Mouse (Mus musculus) ES-CJ7 (cell line): ENCODE results near the gene Nav2.

Source experiments
- DNase-seq: peaks from one replicate; pipeline ENCODE4 v3.0.0; 2011; ENCODE audit warnings: low read depth, low spot score

Gene Nav2

DNA sequence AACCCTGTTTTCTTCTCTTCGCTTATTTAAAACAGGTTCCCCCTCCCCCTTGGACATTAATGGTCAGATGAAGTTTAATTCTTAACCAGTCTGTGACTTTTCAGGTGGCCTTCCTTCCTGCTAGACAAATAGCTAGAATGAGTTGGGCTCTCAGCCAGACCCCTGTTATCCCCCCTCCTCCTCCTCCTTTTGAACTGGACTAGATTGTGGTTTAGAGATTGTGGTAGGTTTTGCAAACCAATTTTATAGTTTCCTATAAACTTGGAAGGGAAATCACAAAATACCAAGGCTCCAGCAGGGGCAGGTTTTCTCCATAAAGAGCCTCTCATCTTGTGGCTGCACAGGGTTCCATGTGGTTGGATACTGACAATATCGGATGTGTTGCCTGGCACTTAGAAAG lies 606.5 kb downstream of the Nav2 start:
- DNase-seq = no peak

GRCm38 (mm10) chr7:49520504-49520903 lies 612.0 kb downstream of the Nav2 start:
- no peak for DNase-seq

DNA sequence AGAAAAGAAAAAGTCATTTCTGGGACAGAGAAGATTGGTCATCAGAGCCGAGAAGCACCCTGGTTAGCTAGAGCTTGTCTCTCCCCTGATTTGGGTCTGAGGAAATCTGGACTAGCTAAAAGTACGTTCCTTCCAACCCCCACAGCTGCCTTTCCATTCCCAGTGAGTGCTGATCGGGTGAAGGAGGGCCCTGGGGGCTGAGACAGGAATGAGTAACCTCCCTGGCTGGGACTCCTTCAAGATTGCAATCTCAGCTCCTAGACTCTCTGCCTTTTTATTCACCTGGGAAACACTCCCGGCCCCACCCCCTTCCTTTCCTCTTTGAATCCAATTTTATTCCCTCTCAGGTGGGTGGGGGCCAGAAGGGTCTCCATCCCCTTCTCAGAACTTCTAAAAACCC lies 612.8 kb downstream of the Nav2 start:
- no peak for DNase-seq

GRCm38 (mm10) chr7:49521976-49522375 lies 613.5 kb downstream of the Nav2 start:
- DNase-seq = no peak

GRCm38 (mm10) chr7:49522411-49523114 lies 614.0 kb downstream of the Nav2 start:
- DNase-seq = peak; percentile 60

GRCm38 (mm10) chr7:49523115-49523445 lies 614.6 kb downstream of the Nav2 start:
- DNase-seq = no peak

- DNase-seq = no peak
These were observed 615.2 kb downstream of the Nav2 start for GRCm38 (mm10) chr7:49523729-49524128.

GRCm38 (mm10) chr7:49525348-49526100 lies 617.0 kb downstream of the Nav2 start:
- DNase-seq = no peak

DNA sequence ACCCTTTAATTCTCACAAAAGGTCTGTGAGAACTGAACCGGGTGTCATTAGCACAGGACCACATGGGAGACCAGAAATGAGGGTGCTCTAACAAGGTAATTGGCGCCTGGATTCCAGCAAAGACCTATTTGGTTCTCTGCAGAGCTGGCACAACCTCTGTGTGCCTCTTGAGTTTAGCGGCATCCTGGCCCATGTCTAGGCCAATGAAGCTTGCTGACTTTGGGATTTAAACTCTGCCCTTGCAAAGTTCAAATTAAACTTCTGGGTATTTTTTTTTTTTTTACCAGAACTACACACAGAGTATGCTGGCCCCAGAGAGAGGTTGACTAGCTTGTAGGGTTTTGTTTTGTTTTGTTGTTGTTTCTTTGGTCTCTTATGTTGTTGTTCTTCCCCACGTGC lies 617.6 kb downstream of the Nav2 start:
- DNase-seq = no peak

- peak; percentile 25 for DNase-seq
These were observed 619.0 kb downstream of the Nav2 start for GRCm38 (mm10) chr7:49527495-49527894.

DNA sequence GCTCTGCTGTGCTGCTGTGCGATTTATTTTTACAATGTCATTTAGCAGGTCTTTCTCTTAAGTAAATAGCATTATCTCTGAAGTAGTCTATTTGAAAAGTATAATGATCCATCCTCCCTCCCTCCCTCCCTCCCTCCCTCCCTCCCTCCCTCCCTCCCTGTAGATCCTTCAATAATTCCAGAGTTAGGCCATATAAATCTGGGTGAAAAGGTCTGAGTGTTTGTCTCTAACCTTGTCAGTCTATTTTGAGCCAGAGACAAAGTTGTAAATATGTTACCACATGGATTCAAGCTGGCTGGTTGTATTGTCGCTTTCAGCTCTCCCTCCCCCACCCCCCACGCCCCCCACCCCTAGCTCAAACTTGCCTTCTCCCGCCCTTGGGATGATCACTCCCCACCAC lies 619.4 kb downstream of the Nav2 start:
- DNase-seq = no peak

DNA sequence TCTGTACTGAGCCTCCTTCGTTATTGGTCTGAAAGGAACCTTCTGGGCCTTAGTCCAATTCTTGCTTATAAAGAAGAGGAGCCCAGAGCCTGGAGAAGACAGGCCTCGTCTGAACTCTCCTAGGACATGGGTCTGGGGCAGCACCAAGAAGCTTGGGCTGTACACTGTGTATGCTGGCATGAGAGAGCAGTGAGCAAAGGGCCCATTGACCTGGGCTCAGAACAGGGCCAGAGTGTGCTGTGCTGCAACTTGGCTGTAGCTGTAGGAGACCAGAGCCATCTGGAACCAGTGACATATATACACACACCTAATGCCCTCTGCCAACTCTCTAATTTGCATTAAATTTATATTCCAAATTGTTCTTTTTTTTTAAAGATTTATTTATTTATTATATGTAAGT lies 621.0 kb downstream of the Nav2 start:
- no peak for DNase-seq

DNA sequence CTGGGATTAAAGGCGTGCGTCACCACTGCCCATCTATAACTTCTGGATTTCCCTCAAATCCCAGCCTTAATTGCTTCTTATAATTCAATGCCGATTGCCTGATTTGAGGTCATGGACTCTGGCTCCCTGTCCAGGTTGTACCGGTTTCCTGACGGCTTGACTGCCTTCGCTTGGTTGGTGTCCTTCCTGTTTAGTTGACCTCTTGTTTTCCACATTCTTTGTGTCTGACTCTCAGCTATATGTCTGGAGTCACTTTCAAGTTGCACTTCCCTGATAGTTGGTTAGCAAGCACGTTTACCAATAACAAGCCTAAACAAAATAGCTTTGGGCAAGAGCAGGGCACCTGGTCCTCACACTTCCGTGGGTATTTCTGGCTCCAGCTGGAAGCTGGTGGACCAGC lies 625.1 kb downstream of the Nav2 start:
- no peak for DNase-seq

- no peak for DNase-seq
These were observed 625.7 kb downstream of the Nav2 start for GRCm38 (mm10) chr7:49534208-49534607.

DNA sequence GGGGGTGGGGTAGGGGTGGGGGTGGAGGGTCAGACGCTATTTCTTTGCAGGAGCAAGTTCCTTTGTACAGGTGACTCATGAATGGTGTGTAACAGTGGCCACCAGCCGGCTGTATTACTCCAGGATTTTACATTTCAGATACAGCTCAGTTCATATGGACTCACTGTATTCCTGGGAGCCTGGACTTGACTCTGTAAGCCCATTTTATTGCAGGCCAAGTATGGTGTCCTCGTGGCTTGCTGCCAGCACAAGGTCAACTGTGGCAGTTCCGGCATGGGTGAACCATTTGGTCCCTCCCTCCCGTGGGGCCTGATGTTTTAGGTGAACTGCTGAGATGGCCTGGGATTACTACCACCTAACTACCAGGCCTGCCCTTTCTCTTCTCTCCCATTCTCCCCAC lies 629.8 kb downstream of the Nav2 start:
- DNase-seq = no peak

DNA sequence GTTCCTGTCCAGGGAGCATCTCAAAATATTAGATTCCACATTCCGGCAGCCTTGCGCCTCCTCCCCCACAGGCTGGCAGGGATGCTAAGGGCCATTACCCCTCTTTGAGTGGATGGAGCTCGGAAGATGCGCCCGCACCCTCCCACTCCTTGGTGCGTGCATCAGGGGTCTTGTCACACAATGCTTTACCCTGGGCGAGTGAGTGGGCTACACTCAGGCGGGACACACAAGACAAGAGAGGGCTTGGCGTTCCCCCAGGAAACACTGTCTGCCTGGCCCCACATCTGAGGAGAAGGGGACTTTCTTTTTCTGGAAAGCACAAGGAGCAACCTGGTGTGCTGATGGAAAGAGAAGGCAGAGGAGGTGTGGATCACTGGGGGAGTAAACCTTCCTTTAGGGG lies 631.7 kb downstream of the Nav2 start:
- DNase-seq = no peak

DNA sequence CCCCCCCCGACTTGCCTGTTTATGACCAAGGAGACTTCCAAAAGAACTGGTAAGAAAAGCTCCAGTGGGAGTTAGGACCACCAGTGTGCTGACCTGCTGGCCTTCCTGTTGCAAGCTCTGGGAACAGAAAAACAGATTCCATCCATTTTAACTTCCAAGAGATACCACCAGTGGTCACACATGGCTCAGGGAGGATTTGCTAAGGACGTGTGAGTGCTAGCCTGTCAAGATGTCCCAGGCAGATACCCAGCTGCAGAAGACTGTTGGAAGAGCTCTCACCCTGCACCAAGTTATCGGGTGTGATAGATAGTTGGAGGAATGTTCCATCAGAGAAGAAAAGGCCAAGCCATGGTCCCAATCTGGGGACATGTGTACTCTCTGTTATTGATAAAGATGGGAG lies 633.6 kb downstream of the Nav2 start:
- no peak for DNase-seq

DNA sequence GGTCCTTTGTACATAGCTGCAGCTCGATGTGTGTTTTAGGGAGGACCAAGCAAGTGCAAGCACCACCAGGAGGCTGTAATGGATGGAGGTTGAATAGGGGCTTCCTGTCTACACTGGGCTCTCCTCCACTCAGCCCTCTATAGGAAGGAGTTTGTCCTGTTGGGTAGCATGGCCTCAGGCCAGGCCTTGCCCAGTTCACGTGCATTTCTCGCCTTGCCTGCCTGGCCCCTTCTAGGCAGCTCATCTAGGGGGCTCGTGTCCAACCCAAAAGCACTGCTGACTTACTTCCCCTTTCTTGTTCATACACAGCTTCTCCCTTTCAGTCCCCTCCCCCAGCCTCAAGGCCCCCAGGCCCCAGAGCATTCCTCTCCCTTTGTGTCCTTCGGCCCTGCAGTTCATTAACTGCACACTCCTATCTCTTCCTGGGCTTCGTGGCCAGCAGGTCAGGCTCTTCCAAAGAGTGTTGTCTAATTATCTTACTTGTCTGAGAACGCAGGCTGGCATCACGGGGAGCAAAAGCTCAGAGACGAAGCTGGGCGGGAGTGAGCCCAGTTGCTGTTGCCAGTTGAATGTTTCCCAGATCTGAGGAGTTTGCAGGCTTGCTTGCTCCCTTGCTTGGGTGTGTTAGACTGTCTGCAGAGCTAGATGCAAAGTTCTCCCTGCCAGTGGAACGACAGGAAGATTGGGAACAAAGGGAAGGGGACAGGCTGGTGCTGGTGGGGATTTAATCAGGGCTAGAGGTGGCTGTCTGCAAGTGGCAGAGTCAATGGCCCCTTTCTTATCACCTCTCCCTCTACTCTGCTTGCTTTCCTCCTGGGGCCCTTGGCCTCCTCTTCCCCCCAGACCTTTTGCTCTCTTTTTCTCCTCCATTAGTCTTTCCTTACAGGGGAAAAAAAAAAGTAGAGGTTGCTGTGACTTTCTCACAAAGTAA lies 636.5 kb downstream of the Nav2 start:
- DNase-seq = no peak

- no peak for DNase-seq
These were observed 637.2 kb downstream of the Nav2 start for GRCm38 (mm10) chr7:49545706-49546097.

- no peak for DNase-seq
These were observed 639.9 kb downstream of the Nav2 start for GRCm38 (mm10) chr7:49548397-49548796.

DNA sequence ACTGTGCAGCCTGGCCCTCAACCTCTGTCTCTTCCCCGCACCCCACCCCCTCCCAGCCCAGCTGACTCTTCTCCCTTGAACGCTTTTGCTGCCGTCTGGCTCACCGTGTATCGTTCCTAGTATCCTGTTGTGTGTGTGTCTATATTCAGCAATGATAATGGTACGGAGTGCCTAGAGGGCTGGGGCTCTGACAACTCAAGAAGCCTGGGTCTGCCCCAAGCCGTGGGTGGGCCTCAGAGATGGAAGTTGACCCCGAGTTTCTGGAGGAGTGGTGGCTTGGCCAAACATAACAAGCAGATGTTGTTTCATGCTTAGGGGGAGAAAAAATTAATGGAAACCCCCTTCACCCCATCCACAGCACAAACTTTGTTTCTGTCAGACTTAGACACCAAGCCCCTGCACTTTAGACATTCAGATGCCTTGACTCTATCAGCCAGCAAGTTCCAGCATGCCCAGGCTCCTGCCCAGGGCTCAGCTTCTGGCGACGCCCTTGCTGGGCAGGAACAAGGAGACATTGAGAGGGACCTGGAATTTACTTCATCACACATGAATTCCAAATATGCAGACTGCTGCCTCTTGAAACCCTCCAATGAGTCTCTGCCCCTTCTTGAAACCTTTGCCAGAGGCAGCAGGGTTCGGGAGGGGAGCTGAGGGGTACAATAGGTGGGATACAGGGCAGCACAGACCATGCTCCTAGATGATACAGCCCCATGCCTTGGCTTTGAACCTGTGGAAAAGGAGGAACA lies 644.9 kb downstream of the Nav2 start:
- DNase-seq = no peak

- DNase-seq = no peak
These were observed 649.7 kb downstream of the Nav2 start for GRCm38 (mm10) chr7:49558240-49558640.
